Mouse (Mus musculus): ENCODE results near the gene Dst.
A peak's percentile ranks its signal among the peaks of the same experiment; 100 is the strongest.

Gene Dst

DNA sequence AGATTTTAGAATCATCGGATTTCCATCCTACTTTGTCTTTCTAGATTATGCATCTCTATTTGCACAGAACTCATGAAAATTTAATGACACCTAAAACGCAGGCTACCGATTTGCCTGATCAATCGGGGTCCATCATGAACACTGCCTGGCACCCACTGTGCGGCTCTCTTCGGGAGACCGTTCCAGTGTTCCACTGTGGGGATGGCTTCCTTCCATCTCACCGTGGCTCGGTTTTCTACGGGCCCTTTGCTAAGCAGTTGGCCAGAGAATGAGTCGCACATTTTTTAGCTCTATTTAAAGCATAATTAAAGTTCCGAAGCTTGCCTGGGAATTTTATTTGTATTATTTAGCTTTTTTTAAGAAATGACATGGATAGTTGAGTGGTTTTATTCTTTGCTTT, 72.4 kb downstream of the Dst start:
- DNase-seq, result no peak

DNA sequence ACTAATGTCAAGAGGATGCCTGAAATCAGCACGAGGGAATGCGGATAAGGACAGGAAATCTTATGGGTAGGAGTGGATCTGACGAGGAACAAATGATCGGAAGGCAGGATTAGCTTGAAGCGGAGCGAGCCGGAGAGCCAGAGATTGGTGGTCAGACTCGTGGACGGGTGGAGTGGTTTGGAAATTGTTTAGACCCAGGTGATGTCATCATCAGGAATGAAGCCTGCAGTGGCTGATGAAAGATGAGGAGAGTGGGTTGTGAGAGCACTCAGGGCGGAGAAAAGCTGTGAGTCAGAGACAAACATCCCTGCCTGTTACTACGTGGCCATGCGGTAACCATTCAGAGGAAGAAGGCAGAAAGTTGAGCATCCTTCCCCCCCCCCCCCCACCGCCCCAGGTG, 81.6 kb downstream of the Dst start:
- no peak for DNase-seq

DNA sequence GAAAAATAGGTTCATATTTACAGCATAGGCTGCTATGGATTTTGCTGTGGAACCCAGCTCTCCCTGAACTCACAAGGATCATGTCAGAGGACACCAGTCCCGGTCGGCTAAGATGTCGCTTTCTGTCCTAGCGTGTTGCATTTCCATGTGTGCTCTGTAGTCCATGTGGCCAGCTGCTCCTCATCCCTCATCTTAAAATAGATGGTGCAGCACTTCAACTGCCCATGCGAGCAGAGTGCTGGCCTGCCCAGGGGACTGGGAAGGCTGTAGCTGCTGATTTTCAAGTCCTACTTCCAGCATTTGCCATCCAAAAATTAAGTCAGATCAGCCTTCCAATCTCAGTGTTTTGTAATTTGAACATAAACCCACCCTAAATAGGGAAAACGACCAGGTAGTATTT, 83.0 kb downstream of the Dst start:
- no peak for DNase-seq

DNA sequence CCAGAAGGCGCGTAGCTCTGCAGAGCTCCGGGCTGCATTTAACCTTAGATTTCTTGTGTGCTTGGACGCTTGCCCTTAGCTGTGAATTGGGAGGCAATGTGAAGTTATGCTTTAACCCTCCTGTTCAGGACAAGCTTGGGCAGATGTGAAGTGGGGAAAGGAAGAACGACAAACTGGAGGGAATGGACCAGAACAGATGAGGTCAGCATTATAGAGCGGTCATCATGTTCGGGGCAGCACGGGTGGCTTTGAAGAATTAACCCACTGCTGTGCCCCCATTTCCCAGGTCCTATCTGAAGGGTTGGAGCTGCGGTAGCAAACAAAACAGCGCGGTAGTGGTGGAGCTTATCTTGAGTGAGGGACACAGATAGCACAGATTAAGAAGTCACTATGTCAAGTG, 84.8 kb downstream of the Dst start:
- no peak for DNase-seq

DNA sequence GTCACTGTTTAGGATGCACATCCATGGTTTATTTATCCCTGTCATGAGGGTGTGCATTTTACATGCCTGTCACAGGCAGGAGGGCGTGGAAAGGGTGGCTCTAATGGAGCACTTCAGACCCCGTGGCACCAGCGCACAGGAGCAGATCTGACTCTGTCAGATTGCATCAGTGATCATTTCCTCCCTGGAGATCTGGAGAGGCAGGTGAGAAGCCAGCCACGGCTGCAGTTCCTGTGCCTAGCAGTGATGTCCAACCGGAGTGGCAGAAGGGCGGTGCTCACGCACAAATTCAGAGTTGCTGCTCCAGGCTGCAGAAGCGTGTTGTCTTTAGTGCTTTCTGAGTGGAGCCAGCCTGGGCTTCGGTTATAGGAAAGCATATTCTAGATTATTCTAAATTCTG, 86.2 kb downstream of the Dst start:
- no peak for DNase-seq

DNA sequence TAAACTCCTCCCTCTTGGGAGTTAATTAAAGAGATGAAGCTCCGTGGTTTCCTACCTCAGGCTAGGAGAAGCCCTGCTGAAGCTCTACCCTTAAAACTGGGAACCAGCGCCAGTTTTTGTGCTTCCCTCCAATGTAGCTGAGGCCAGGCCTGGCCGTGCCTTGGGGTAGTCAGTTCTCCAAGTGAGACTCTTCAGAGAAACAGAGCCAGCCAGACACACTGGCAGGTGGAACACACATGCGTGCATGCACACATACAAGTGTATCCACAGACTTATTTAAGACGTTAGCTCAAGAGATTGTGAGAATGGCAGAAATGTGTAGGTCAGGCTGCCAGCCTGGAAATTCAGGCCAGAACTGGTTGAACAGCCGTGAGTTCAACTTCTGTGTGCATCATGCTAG, 87.4 kb downstream of the Dst start:
- no peak for DNase-seq

DNA sequence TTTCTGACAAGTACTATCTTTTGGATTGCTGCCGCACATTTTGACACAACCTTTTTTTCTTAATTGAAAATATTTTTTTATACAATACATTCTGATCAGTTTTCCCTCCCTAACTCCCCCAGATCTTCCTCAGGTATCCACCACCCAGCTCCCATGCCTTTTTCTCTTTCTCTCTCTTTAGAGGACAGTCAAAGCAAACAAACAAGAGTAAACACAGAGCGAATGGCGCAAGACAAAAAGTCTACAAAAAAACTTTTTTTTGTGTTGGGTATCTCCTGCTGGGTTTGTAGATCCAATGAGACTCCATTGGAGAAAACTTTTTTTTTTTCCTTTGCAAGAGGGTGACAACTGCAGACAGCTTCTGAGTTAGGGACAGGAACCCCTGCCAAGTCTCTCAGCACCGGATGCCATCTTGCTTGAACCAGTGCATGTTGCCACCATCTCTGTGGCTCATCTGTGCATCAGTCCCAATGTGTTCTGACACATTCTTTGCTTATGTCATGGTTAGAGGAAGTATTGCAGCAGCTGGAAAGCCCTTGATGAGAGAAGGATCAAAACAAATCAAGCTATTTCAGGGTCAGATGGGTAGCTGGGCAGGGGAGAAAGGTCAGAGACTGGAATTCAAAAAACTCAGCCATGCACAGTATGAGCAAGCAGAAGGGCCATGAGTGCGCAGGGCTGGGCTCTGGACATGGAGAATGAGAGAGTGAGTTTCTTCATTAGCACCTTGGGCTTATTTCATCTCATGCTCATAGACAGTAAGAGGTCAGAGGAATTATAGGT, 88.3 kb downstream of the Dst start:
- no peak for DNase-seq

DNA sequence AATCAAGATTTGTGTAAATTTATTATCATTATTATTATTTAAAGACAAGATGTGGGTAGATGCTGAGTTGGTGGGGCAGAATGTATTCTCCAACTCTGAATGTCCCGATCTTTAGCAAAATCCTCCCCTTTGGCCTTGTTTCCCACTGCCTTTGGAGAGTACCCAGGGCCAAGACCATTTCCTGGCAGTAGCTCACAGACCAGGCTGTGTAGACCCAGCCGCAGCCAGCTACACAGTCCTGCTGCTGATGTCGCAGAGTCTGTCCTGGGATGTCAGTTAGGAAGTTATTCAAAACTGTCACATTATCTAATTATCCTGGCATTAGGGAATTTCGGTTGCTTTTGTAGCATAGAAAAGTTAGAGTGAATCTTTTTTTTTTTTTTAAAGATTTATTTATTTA, 94.3 kb downstream of the Dst start:
- no peak for DNase-seq

DNA sequence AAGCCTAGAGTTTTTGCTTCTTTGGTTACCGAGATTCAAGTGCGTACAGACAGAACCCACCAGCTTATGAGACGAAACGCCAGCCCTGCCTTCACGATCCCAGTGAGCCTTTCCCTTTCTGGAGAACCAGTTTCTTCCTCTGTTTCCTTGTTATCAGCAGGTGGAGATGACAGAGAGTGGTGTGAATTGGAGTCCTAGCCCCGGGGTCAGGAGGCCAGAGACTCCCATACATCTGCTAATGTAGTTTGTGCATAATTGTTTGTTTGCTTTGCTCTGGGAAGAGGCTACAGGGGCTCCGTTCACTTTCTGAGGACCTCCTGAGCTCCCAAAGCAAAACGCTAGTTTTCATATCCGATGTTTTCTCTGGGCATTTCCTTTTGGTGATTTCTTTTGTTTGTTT, 94.9 kb downstream of the Dst start:
- no peak for DNase-seq

DNA sequence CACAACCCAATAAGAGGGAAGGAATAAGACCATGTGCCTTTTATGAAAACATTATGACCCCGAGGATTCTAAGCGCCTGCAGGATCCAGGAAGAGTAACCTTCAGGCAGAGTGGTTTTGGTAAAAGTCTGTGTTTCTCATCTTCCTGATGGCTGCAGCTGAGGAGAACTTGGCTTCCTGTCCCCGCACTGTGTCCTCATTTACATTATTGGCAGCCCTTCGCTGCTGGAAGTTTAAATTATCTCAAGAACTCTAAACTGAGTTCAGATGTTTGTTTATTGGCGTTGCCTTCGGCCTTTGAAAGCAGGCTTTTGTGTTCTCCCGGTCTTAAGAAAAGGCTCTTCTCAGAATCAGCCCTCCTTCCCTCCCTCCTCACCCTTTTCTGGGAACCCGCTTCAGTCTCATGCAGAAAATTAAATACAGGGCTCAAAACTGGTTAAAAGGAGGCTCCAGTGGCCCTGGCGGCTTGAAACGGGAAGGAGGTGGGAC, 97.3 kb downstream of the Dst start:
- no peak for DNase-seq

DNA sequence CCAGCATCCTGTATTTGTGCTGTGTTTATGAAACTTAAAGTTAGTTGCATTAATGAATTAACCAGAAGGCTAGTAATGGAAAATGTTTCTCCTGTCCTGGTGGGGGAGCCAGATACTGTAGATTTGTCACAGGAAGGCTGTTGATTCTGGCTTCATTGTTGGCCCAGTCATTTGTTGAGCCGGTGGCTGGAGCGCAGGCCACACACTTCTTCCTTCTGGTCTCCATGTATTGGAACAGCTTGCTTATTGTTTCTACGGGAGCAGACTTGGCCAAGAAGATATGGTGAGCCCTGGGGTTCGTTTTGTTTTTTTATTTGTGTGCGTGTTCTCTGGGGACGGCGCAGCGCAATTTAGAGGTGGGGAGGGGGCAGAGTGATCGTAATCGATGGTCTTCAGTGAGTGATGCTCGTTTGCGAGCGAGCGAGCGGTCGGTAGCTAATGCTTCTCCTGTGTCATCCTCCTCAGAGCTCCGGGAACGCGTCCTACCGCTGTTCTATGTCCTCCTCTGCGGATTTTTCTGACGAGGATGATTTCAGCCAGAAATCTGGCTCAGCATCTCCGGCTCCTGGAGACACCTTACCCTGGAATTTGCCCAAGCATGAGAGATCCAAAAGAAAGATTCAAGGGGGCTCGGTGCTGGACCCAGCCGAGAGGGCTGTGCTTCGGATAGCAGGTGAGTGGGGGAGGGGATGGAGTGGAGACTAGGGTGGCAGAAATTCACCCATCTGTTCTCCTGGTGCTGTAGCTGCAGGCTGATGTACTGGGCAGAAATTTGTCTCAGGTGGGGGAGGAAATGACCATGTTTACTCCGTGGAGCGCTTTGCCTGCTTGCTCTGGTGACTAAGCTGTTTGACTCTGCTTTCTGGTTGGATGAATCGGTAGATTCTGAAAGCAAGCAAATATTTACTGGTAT, 98.0 kb downstream of the Dst start:
- peak; percentile 53 to 58 for DNase-seq

DNA sequence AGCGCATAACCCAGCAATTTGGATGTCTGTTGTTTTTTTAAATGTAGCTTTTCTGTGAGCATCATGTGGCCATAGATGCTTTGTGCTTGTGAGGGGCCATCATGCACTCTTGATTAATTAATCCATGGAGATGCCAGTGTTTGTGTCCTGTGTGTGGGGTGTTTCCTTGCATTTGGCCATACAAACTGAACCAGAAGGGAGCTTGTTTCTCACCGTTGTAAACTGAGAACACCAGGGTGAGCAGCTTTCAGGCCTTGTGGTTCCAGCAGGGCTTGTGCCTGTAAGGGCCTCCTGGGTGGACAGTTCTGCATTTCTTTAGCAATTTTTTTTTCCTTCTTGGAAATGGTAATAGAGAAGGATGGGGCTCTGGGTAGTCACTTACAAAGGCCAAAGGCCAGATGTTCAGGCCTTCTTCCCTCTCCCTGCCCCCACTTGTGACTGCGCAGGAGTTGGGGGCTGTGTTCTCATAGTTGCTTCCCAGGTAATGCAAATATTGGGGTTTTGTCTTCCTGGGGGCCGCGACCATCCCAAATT, 98.9 kb downstream of the Dst start:
- DNase-seq, result no peak

DNA sequence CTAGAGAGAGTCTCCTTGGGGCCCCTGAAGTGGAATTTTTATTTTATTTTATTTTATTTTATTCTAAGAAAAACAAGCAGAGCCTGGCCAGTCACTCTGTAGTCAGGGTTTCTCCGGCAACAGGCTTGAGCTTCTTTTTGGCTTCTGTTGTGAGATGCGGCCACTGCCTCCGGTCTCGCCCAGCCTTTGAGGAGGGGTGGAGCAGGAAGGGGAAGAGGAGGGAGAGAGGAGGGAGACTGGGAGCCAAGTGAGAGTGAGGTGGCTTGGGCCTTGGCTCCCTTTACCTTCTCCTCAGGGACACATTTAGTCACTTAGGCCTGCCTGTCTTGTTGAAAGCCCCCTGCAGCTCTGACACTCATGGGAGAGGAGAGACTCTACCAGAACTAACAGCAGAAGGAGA, 99.4 kb downstream of the Dst start:
- DNase-seq, result no peak

DNA sequence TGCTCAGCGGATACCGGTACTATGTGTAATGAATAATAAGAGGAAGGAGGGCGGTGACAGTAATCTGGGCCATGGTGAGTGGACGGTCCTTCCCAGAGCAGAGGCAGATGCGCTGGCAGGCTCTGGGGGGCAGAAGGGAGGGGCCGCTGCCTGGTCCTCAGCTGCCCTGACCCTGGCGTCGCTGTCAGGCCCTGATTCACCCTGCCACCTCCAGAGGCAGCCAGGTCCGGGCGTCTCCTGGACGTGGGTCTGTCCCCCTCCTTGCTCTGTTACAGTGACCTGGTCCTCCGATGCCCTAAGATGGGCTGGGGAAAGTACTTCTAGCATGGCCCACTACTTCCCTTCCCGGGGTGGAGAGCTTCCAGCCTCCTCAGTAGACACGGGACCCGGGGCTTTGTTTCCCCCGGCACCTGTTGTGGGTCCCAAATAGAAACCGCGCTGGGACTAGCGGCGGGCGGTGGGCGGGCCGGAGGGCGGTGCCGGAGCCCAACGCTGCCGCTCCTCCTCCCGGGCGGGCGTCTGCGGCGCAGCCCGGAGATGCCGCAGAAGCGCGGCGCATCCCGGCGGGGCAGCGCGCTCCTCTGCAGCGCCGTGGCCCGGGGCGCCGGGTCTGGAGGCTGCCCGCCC, 103.1 kb downstream of the Dst start:
- peak; percentile 55 to 62 for DNase-seq

DNA sequence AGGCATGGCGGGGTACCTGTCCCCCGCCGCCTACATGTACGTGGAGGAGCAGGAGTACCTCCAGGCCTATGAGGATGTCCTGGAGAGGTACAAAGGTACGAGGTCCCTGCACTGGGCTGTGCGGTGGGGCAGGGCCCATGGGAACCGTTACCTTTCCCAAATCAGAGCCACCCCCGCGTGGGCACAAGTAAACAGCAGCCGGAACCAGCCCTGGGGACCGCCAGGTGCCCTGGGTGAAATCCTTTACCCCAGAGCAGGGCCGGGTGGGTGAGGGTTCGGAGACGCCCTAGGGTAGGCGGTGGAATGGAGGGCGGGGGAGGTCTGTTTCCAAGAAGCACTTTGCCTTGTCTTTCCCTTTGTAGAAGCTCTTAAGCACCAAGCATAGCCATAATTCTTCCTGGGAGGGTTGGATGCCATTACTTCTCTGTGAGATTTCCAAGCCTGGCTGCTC, 103.8 kb downstream of the Dst start:
- no peak for DNase-seq

DNA sequence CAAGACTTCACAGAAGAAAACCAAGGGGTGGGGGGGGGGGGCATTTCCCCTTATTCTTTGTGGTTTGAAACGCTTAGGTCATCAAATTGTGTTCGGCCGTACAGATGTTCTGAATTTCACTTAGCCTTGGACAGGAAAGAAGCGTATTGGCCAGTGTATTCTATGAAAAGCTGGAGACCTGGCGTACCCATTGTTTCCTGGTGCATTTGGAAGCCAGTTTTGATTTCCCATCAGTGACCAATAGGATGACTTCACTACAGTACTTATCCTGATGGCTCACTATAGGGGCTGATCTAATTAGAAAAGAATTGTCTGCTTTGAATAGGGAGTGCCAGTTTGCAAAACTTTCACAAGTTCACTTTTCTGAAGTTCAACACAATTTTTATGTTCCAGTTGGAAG, 105.5 kb downstream of the Dst start:
- DNase-seq, result no peak

DNA sequence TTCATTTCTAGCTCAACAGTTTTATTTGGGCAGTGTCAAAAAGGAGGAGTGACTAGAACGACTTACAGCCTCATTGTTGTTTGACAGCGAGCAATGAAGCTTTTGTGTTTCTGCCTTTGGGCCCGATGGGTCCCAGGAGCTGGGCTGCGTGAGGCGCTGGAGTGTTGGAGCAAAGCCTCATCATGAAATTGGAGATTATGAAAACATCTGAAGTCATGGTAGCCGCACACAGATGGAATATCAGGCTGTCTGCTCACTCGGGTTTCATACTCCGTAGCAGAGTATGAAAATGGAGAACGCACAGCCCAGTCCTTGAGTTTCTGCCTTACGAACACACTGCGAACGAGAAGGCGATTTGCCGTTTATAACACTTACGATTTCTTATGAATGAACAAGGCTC, 108.8 kb downstream of the Dst start:
- no peak for DNase-seq

DNA sequence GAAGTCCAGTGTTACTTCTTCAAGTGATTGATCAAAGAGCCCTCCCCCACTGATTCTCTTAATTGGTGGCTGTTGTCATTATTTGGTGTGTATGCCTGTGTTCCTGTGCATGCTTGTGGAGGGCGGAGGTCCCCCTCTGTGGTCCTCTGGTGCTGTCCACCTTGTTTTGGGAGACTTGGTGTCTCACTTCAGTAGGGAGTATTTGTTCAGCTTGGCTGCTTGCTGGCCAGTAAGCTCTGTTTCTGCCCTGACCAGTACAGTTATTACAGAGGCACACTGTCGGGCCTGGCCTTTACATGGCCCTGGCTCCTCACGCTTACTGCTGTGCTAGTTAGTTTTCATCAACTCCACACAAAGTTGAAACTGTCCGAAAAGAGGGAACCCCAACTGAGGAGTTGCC, 109.3 kb downstream of the Dst start:
- no peak for DNase-seq

DNA sequence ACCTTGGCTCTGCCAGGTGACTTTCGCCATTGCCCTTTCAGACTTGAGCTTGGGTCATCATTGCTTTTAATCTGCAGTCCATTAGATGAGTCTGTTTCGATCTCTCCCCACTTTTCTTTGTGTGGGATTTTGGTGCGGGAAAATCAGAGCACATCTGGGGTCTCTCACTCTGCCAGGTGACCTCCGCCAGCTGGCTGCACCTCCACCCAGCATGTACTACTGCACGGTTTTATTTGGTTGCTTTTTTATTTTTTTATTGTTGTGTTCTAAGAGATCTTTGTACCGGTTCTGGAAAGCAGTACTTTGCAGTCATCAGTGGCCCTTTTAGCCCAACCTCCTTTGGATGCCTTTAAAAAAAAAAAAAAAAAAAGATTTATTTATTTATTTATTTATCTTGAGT, 112.6 kb downstream of the Dst start:
- no peak for DNase-seq

DNA sequence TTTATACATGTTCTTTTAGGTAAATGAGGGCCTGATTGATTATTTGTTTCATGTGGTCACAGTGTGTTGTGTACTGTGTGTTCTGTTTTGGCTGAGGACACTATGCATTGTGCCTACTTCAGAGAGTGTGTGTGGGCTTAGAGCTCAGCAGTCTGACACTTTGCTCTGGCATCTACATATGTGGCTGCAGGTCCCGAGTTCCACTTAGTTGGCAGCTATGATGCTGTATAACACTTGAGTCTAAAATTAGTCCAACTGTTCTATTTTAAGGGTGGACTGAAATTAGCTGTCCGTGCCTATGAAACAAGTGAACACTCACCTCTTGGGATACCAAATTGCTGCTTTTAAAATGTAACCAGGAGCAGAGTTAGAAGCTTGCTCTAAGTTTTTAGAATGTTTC, 113.5 kb downstream of the Dst start:
- no peak for DNase-seq

DNA sequence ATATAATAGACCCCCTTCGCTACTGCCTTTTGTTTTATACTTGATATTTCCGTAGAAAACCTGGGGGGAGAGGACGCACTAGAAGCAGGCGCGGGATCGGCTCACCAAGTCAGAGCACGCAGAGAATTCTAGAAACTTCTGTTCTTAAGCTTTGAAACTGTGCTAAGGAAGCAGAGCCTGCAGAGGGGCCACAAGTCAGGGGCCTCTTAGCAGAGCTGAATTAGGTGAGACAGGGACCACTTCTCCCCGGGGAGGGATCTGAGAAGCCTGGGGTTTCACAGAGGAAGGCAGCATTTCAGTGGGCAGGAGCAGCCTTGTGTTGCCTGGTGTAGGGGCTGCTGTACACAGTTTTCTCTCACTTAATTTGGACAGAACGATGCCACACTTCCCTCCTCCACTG, 115.1 kb downstream of the Dst start:
- no peak for DNase-seq

DNA sequence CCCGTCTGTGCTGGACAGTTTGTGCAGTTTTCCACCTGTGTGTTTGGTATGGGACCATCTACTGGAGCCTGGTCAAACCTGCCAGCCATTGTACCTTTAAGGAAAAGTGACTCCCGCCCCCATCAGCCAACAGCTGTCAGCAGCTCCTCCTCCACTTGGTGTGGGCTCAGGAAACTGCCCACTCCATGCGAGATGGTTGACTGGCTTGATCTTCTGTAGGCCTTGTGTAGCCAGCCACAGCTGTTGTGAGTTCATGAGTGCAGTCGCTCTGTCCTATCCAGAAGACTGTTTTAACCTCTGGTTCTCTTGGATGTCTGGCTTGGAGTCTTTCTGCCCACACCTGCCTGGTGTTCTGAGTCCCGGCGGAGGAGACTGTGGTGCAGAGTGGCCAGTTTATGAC, 117.9 kb downstream of the Dst start:
- DNase-seq, result no peak

DNA sequence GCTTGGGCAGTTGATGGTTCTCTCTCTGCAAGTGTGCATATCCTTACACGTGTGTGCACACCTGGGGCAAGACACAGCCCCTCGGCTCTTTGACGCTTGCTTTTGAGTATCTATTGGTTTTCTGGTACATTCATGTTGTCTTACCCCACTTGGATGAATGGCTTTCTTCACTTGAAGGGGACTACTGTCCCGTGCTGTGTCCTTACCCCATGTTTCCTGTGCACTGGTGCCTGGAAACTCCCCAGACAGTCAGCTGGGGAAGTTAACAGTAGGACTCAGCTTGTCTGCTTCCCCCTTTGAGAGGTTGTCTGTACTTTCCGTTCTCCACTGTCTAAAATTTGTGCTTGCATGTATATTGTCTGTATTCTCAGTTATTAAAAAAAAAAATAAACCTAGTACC, 120.7 kb downstream of the Dst start:
- peak; percentile 7 to 36 for DNase-seq

Measured in B cell, adult 2 months (primary cell).